Mouse (Mus musculus) embryonic facial prominence, embryonic 14.5 days (tissue): ENCODE measurements around the gene Usp18. TPM values are rescaled to one million over a fixed set of nuclear protein-coding genes. Genes with fewer than 3 reads are reported as not detected.
A peak's percentile ranks its signal among the peaks of the same experiment; 100 is the strongest.

Experiments used
- ATAC-seq: fragments of 200-750 bp; cut with Nextera tagmentation; 2 replicates; pipeline ENCODE4 v1.8.0; 2017; ENCODE audit warnings: low read depth, moderate number of reproducible peaks, moderate TSS enrichment
- DNase-seq: peaks from one replicate; pipeline ENCODE4 v3.0.0-alpha.2; 2015; ENCODE audit warnings: low spot score
- H3K27ac ChIP-seq: fragments of 300-500 bp; sonication (generic); replicated peaks from 2 replicates; pipeline ENCODE4 v1.5.1; 2014; ENCODE audit warnings: low read depth, mild to moderate bottlenecking, low read length, moderate library complexity
- H3K27me3 ChIP-seq: fragments of 300-500 bp; sonication (generic); replicated peaks from 2 replicates; pipeline ENCODE4 v1.6.1; 2014; ENCODE audit warnings: low read length; ENCODE audit not compliant: control insufficient read depth, insufficient read depth
- H3K36me3 ChIP-seq: fragments of 300-500 bp; sonication (generic); 2 replicates; pipeline ENCODE4 v1.6.1; 2014; ENCODE audit warnings: low read length, mixed read lengths; ENCODE audit not compliant: control insufficient read depth, insufficient read depth
- H3K4me1 ChIP-seq: fragments of 300-500 bp; sonication (generic); 2 replicates; pipeline ENCODE4 v1.6.1; 2014; ENCODE audit warnings: antibody characterized with exemption, low read length; ENCODE audit not compliant: control insufficient read depth, insufficient read depth
- H3K4me2 ChIP-seq: fragments of 300-500 bp; sonication (generic); 2 replicates; pipeline ENCODE4 v1.6.1; 2014; ENCODE audit warnings: low read depth, mild to moderate bottlenecking, low read length, moderate library complexity, mixed read lengths
- H3K4me3 ChIP-seq: fragments of 300-500 bp; sonication (generic); 2 replicates; pipeline ENCODE4 v1.5.1; 2014; ENCODE audit warnings: low read depth, mild to moderate bottlenecking, low read length
- H3K9ac ChIP-seq: fragments of 300-500 bp; sonication (generic); 2 replicates; pipeline ENCODE4 v1.6.1; 2014; ENCODE audit warnings: low read depth, mild to moderate bottlenecking, low read length, moderate library complexity, mixed read lengths
- H3K9me3 ChIP-seq: fragments of 300-500 bp; sonication (generic); 2 replicates; pipeline ENCODE4 v1.6.1; 2016; ENCODE audit warnings: low read length; ENCODE audit not compliant: control insufficient read depth
- WGBS: fragments of 180-500 bp; shearing (Covaris S2); extraction: QIAGEN DNeasy Blood & Tissue Kit; methylation state at CpG from one replicate; pipeline ENCODE4 v1.1.7; 2014; 5-methylcytosine and 5-hydroxymethylcytosine counted together
- polyA plus RNA-seq: library from polyadenylated mRNA; unstranded; fragments of >200 nt; fragmentation: Nextera tagmentation; extraction: Ambion mirVana; gene quantifications from 2 replicates; pipeline ENCODE4 v1.2.1, GENCODE M21; 2014

The Usp18 gene
- polyA plus RNA-seq, 1 experiment from 2014 or later, result 2.7 TPM

GRCm38 (mm10) chr6:121262004-121262403 lies 16.3 kb downstream of the Usp18 start:
- no peaks in the 10 kb centered on the region for H3K4me1 ChIP-seq
- H3K4me3 ChIP-seq, result no peak overlapping the region
- H3K27me3 ChIP-seq, result no peaks in the 10 kb centered on the region
- peaks cover 5% of the 10 kb centered on the region; the same call in 1 of the 2 replicates for H3K9me3 ChIP-seq
- H3K4me2 ChIP-seq, result no peak overlapping the region
- DNase-seq (peak; percentile 32), ATAC-seq (no peak)
- no peaks in the 10 kb centered on the region for H3K36me3 ChIP-seq
- WGBS, result 86% methylated on average over 10 of the region's 10 CpGs
- H3K27ac ChIP-seq, result no peak overlapping the region
- no peak overlapping the region for H3K9ac ChIP-seq

GRCm38 (mm10) chr6:121262496-121262895 lies 16.8 kb downstream of the Usp18 start:
- no peaks in the 10 kb centered on the region for H3K4me1 ChIP-seq
- H3K4me3 ChIP-seq, result no peak overlapping the region
- DNase-seq, result no peak
- no peak overlapping the region for H3K9ac ChIP-seq
- peaks cover 4% of the 10 kb centered on the region; the same call in 1 of the 2 replicates for H3K9me3 ChIP-seq
- WGBS, result 89% methylated on average over 11 of the region's 11 CpGs
- H3K36me3 ChIP-seq, result no peaks in the 10 kb centered on the region
- H3K4me2 ChIP-seq, result no peak overlapping the region
- ATAC-seq, result no peak
- no peak overlapping the region for H3K27ac ChIP-seq
- no peaks in the 10 kb centered on the region for H3K27me3 ChIP-seq

GRCm38 (mm10) chr6:121270156-121270555 lies 24.4 kb downstream of the Usp18 start:
- no peak overlapping the region for H3K9ac ChIP-seq
- H3K4me1 ChIP-seq, result no peaks in the 10 kb centered on the region
- H3K9me3 ChIP-seq, result no peaks in the 10 kb centered on the region
- no peak for DNase-seq
- H3K27ac ChIP-seq, result no peak overlapping the region
- no peak for ATAC-seq
- H3K36me3 ChIP-seq, result no peaks in the 10 kb centered on the region
- no peak overlapping the region for H3K4me3 ChIP-seq
- H3K4me2 ChIP-seq, result no peak overlapping the region
- WGBS, result 85% methylated on average over 6 of the region's 6 CpGs
- no peaks in the 10 kb centered on the region for H3K27me3 ChIP-seq

DNA sequence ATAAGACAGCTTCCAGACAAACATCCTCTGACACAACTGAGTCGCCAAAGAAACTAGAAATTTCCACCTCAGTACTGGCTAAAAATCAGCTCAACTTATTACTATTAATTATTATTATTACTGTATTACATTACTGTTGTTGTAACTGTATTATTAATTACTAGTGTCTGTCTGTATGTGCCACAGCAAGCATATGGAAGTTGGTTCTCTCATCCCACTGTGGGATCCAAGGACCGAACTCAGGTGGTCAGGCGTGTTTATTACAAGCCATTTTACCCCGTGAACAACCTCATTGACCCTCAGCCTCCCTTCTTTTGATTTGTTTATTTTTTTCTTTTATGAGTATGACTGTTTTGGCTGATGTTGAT lies 26.0 kb downstream of the Usp18 start:
- Histone ChIP-seq H3K9me3 (no peaks in the 10 kb centered on the region), H3K4me3 (no peak overlapping the region; the same call in 1 of the 2 replicates), H3K27me3 (no peaks in the 10 kb centered on the region), H3K36me3 (no peaks in the 10 kb centered on the region), H3K4me1 (no peaks in the 10 kb centered on the region), H3K4me2 (0 out of 2 replicates have a peak overlapping the region, but pooled peaks have one; percentile 71), H3K9ac (no peak overlapping the region), H3K27ac (no peak overlapping the region)
- 11% methylated on average over 4 of the region's 4 CpGs for WGBS
- ATAC-seq (no peak), DNase-seq (no peak)

DNA sequence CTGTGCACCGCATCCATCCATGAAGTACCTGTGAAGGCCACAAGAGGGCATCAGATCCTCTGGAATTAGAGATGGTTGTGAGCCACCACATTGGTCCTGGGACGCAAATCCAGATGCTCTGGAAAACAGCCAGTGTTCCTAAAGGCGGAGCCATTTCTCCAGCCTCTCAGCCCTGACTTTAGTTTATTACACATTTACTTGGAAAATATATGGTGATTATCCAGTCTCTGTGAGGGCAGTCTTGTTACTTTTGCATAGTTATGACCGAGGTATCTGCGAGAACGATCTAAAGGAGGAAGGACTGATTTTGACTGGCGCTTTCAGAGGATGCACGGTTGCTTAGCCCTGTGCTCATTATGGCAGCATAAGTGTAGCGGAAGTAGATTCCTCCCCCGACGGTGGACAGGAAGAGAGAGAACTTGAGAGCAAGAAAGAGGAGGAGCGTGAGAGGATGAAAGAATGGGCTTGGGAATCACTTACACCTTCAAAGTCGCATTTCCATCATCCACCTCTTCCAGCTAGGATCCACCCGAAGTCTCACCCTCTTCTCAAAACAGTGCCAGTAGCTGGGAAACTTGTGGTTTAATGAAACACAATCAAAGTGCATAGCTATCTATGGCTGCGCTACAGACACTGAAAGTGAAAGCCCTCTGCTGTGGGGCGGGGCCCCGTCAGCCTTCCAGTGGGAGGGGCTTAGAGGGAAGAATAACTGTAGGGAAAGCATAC lies 26.5 kb downstream of the Usp18 start:
- Histone ChIP-seq H3K27me3 (no peaks in the 10 kb centered on the region), H3K9ac (peak overlapping the region; percentile 49), H3K4me3 (peak overlapping the region; percentile 44), H3K27ac (peak overlapping the region; percentile 86), H3K4me2 (peak overlapping the region; percentile 71), H3K4me1 (no peaks in the 10 kb centered on the region), H3K36me3 (no peaks in the 10 kb centered on the region), H3K9me3 (no peaks in the 10 kb centered on the region)
- WGBS, result 9% methylated on average over 17 of the region's 17 CpGs
- DNase-seq (peak; percentile 95), ATAC-seq (peak; percentile 93)

- Histone ChIP-seq H3K4me2 (no peak overlapping the region), H3K9me3 (no peaks in the 10 kb centered on the region), H3K36me3 (no peaks in the 10 kb centered on the region), H3K9ac (no peak overlapping the region), H3K27ac (no peak overlapping the region), H3K4me3 (no peak overlapping the region), H3K4me1 (no peaks in the 10 kb centered on the region), H3K27me3 (no peaks in the 10 kb centered on the region)
- ATAC-seq (no peak), DNase-seq (peak; percentile 51)
- WGBS, result 80% methylated on average over 3 of the region's 3 CpGs
Measured at GRCm38 (mm10) chr6:121274356-121274755, 28.6 kb downstream of the Usp18 start.

DNA sequence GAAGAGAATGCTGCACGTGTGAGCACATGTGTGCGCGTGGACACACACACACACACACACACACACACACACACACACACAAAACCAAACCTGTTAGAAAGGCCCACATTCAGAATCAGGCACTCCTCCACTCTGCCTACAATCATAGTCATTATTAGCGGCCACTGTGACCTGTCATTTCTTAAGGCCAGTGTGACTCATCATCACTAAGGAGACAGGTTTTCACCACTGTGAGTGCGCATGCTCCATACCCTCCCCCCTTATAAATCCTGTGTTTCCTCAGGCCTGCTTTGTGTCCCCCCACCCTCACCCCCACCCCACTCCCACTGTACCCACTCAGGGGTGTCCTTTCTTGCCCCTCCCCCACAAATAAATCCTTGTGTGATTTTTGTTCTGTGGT lies 38.4 kb downstream of the Usp18 start:
- H3K27me3 ChIP-seq, result no peaks in the 10 kb centered on the region
- ATAC-seq (no peak), DNase-seq (no peak)
- H3K4me1 ChIP-seq, result no peaks in the 10 kb centered on the region
- no peaks in the 10 kb centered on the region for H3K36me3 ChIP-seq
- H3K4me3 ChIP-seq, result no peak overlapping the region
- no peak overlapping the region for H3K4me2 ChIP-seq
- no peaks in the 10 kb centered on the region for H3K9me3 ChIP-seq
- H3K27ac ChIP-seq, result no peak overlapping the region
- WGBS, result 84% methylated on average over 5 of the region's 5 CpGs
- H3K9ac ChIP-seq, result no peak overlapping the region

DNA sequence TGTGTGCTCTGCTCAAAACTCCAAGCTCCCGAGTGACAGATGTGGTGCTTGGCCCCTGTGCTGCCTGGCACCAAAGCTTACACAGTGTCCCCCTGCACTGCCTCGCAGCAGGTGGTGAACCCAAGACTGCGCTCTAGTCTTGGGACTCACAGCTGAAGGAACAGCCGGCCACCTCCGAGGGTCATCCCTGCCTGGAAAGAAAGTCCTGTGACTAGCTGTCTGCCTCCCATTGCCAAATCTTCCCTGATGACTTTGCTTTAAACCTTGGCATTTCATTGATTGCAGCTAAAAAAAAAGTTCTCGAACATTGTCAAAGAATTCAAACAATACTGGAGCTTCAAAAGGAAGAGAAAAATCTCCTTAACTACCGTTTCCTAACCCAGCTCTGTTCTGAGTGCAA lies 53.6 kb downstream of the Usp18 start:
- 44% methylated on average over 7 of the region's 7 CpGs for WGBS
- no peaks in the 10 kb centered on the region for H3K27me3 ChIP-seq
- H3K4me2 ChIP-seq, result no peak overlapping the region
- no peaks in the 10 kb centered on the region for H3K9me3 ChIP-seq
- no peak overlapping the region for H3K9ac ChIP-seq
- no peaks in the 10 kb centered on the region for H3K36me3 ChIP-seq
- H3K27ac ChIP-seq, result no peak overlapping the region
- DNase-seq (peak; percentile 26), ATAC-seq (no peak)
- peaks cover 5% of the 10 kb centered on the region for H3K4me1 ChIP-seq
- no peak overlapping the region for H3K4me3 ChIP-seq

DNA sequence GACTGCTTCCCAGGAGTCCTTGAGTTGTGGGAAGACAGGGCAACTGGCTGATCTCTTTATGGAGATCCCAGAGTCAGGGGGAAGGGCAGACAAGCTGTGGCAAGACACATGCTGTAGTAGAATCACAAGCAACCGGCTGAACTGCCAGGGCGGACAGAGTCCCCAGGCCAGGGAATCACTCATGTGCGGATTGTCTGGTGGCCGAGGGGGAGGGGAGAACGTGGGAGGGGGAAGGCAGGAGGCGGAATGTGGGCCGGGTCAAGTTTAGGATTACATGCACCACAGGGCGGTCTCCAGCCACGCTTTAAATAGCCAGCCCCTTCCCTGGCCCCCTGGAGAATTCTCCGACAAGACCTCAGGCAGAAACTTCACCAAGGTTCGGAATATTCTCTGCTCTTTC lies 54.2 kb downstream of the Usp18 start, which contains the start of gene Slc6a13:
Gene Slc6a13 (plus strand): TSS at position 274 of the 400 bp plus-strand sequence.
- H3K4me1 ChIP-seq, result peaks cover 5% of the 10 kb centered on the region
- H3K36me3 ChIP-seq, result no peaks in the 10 kb centered on the region
- H3K9ac ChIP-seq, result no peak within 1 kb of the TSS
- H3K9me3 ChIP-seq, result no peaks in the 10 kb centered on the region
- peak; percentile 84 for DNase-seq
- no peak within 1 kb of the TSS for H3K27ac ChIP-seq
- H3K4me3 ChIP-seq, result no peak within 1 kb of the TSS
- ATAC-seq, result peak; percentile 67
- peak within 1 kb of the TSS; percentile 44 for H3K4me2 ChIP-seq
- no peaks in the 10 kb centered on the region for H3K27me3 ChIP-seq
- 3% methylated on average over 11 of the region's 11 CpGs for WGBS
